Mouse (Mus musculus): ENCODE results near the gene Ror1.

DNA sequence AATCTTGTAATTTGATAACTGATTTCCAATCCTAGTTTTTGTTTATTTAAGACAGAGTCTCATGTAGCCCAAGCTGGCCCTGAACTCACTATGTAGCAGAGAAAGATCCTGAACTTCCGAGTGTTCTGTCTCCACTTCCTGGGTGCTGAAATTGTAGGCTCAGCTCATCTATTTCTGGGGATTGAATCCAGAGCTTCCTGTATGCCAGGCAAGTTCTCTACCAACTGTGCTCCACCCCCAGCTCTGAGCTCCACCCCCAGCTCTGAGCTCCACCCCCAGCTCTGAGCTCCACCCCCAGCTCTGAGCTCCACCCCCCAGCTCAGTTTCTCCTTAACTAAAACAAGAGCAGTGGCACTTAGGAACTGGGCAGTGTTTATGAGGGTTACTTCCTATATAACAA, 29.3 kb downstream of the Ror1 start:
- TF ChIP-seq POLR2A (IDR thresholded peaks at IDR 0.05; ENCODE audit: control insufficient read depth, low read depth, low read length) (no peak), CTCF (IDR thresholded peaks at IDR 0.05; ENCODE audit: control insufficient read depth, insufficient read depth, insufficient replicate concordance, low read depth, low read length) (no peak)
